Mouse (Mus musculus) hindbrain, embryonic 12.5 days (tissue): ENCODE data around the gene Htr6. TPM values are rescaled to one million over a fixed set of nuclear protein-coding genes. Genes with fewer than 3 reads are reported as not detected.

Experiments
- ATAC-seq: fragments of 200-750 bp; cut with Nextera tagmentation; 2 replicates; pipeline ENCODE4 v1.8.0; 2017; ENCODE audit warnings: moderate TSS enrichment; ENCODE audit not compliant: low FRiP score
- H3K27ac ChIP-seq: fragments of 300-500 bp; sonication (generic); 2 replicates; pipeline ENCODE4 v1.5.1; 2016; ENCODE audit warnings: mild to moderate bottlenecking
- H3K27me3 ChIP-seq: fragments of 300-500 bp; sonication (generic); 2 replicates; pipeline ENCODE4 v1.6.1; 2016; ENCODE audit warnings: mild to moderate bottlenecking
- H3K36me3 ChIP-seq: fragments of 300-500 bp; sonication (generic); 2 replicates; pipeline ENCODE4 v1.6.1; 2016; ENCODE audit warnings: mild to moderate bottlenecking
- H3K4me1 ChIP-seq: fragments of 300-500 bp; sonication (generic); 2 replicates; pipeline ENCODE4 v1.6.1; 2016
- H3K4me2 ChIP-seq: fragments of 300-500 bp; sonication (generic); replicated peaks from 2 replicates; pipeline ENCODE4 v1.6.1; 2016; ENCODE audit warnings: mild to moderate bottlenecking
- H3K4me3 ChIP-seq: fragments of 300-500 bp; sonication (generic); 2 replicates; pipeline ENCODE4 v1.5.1; 2016; ENCODE audit warnings: mild to moderate bottlenecking
- H3K9ac ChIP-seq: fragments of 300-500 bp; sonication (generic); 2 replicates; pipeline ENCODE4 v1.6.1; 2016; ENCODE audit warnings: mild to moderate bottlenecking, moderate library complexity
- H3K9me3 ChIP-seq: fragments of 300-500 bp; sonication (generic); replicated peaks from 2 replicates; pipeline ENCODE4 v1.6.1; 2016; ENCODE audit warnings: mild to moderate bottlenecking
- WGBS: fragments of 180-500 bp; shearing (Covaris S2); methylation state at CpG from one replicate; pipeline ENCODE4 v1.1.7; 2016; 5-methylcytosine and 5-hydroxymethylcytosine counted together
- polyA plus RNA-seq: library from polyadenylated mRNA; unstranded; fragments of >200 nt; fragmentation: Nextera tagmentation; extraction: Ambion mirVana; gene quantifications from 2 replicates; pipeline ENCODE4 v1.2.1, GENCODE M21; 2016

Htr6 gene
- polyA plus RNA-seq, 1 experiment from 2014 or later = not detected

- Histone ChIP-seq H3K4me3 (no peak overlapping the region), H3K9ac (no peak overlapping the region), H3K4me2 (no peak overlapping the region), H3K36me3 (no peaks in the 10 kb centered on the region), H3K9me3 (no peaks in the 10 kb centered on the region), H3K4me1 (peaks cover 17% of the 10 kb centered on the region), H3K27ac (no peak overlapping the region), H3K27me3 (peaks cover 10% of the 10 kb centered on the region)
- no peak for ATAC-seq
- WGBS = 86% methylated on average over 5 of the region's 5 CpGs
These were observed 17.3 kb downstream of the Htr6 start for GRCm38 (mm10) chr4:139058029-139058428.

DNA sequence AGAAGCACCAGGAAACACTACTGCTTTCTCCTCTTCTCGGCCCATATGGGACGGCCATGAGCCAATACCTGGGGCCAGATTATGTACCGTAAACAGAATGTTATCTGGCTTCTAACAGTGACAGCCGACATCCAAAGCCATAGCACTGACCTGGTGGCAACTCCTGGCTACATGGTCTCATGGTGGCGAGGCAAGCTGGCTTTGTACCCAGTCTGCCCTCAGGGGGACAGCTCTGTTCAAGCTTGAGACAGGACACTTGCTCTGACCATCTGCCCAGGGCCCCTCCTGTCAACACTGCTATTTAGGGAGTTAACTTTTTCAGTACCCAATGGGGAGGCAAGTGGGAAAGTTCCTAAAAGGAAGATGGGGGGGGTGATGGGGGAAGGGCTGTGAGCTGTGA lies 18.1 kb downstream of the Htr6 start:
- no peak for ATAC-seq
- H3K4me3 ChIP-seq = no peak overlapping the region
- 76% methylated on average over 5 of the region's 5 CpGs for WGBS
- no peaks in the 10 kb centered on the region for H3K36me3 ChIP-seq
- no peak overlapping the region for H3K9ac ChIP-seq
- H3K9me3 ChIP-seq = no peaks in the 10 kb centered on the region
- H3K4me2 ChIP-seq = no peak overlapping the region
- H3K4me1 ChIP-seq = peaks cover 21% of the 10 kb centered on the region
- H3K27ac ChIP-seq = no peak overlapping the region
- peaks cover 13% of the 10 kb centered on the region for H3K27me3 ChIP-seq

- Histone ChIP-seq H3K9me3 (no peaks in the 10 kb centered on the region), H3K27me3 (peaks cover 13% of the 10 kb centered on the region), H3K4me1 (peaks cover 21% of the 10 kb centered on the region), H3K4me2 (no peak overlapping the region), H3K4me3 (no peak overlapping the region), H3K36me3 (no peaks in the 10 kb centered on the region), H3K27ac (no peak overlapping the region), H3K9ac (no peak overlapping the region)
- WGBS = 70% methylated on average over 3 of the region's 3 CpGs
- ATAC-seq = no peak
These were observed 19.6 kb downstream of the Htr6 start for GRCm38 (mm10) chr4:139055744-139056143.

DNA sequence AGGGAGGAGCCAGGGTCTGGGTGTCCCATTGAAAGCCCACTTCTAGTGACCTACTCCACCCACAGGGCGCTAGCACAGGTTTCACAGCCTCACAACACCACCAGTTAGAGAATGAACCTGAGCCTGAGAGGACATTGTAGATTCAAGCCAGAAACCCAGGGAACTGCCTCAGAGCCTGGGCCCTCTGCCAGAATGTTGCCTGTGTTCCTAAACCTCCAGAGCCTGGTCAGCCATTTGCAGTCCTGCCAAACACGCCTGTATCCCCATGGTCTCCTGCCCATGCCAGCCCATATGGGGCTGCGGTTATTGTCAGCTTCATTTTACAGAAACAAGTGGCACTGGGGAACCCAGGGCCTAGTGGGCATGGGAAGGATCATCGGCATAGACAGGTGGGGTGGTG lies 20.0 kb downstream of the Htr6 start:
- Histone ChIP-seq H3K27ac (no peak overlapping the region), H3K4me3 (no peak overlapping the region)

DNA sequence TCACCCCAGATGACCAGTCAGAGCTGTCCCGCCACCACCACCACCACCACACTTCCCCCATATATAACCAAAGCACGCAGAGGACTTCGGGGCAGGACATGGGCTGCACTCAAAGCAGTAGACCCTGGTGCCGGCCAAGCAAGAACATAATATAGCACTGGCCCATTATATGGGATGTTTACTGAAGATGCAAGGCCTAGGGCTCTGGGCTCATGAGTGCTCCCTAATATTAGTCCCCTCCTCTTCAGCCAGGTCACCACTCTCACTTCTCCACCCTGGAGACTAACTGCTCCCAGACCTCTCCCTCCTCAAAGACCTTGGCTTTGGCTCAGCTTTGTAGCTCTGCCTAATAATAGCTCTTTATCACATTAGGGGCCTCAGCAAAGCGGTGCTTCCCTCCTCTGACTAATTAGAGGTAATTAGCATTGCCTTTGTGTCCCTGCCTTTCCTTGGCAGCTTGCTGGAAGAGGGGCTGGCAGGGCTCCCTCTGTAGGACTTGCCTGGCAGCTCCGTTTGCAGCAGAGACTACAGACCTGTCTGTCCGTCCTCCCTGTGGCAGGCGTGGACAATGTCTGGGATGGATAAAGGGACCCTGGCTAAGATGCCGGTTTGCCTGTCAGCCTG lies 21.0 kb downstream of the Htr6 start:
- WGBS = 46% methylated on average over 9 of the region's 9 CpGs
- ATAC-seq = peak; percentile 51

More for the DNA sequence above, 20.0 kb downstream of the Htr6 start:
- Histone ChIP-seq H3K36me3 (no peaks in the 10 kb centered on the region), H3K9me3 (no peaks in the 10 kb centered on the region), H3K4me1 (peaks cover 21% of the 10 kb centered on the region), H3K27me3 (peaks cover 13% of the 10 kb centered on the region), H3K9ac (no peak overlapping the region), H3K4me2 (no peak overlapping the region)
- ATAC-seq = no peak
- WGBS = 89% methylated on average over 4 of the region's 4 CpGs

GRCm38 (mm10) chr4:139053391-139053790 lies 22.0 kb downstream of the Htr6 start:
- H3K9me3 ChIP-seq = no peaks in the 10 kb centered on the region
- H3K4me3 ChIP-seq = no peak overlapping the region
- peaks cover 8% of the 10 kb centered on the region; the same call in 1 of the 2 replicates for H3K27me3 ChIP-seq
- ATAC-seq = no peak
- 24% methylated on average over 5 of the region's 5 CpGs for WGBS
- no peak overlapping the region for H3K27ac ChIP-seq
- H3K4me2 ChIP-seq = no peak overlapping the region
- H3K36me3 ChIP-seq = no peaks in the 10 kb centered on the region
- H3K9ac ChIP-seq = no peak overlapping the region
- peaks cover 21% of the 10 kb centered on the region for H3K4me1 ChIP-seq

More for the DNA sequence above, 21.0 kb downstream of the Htr6 start:
- H3K27ac ChIP-seq = peak overlapping the region; percentile 24; the same call in 1 of the 2 replicates
- no peaks in the 10 kb centered on the region for H3K36me3 ChIP-seq
- H3K27me3 ChIP-seq = peaks cover 8% of the 10 kb centered on the region; the same call in 1 of the 2 replicates
- H3K9me3 ChIP-seq = no peaks in the 10 kb centered on the region
- H3K4me2 ChIP-seq = no peak overlapping the region
- H3K9ac ChIP-seq = no peak overlapping the region
- H3K4me1 ChIP-seq = peaks cover 21% of the 10 kb centered on the region
- H3K4me3 ChIP-seq = no peak overlapping the region

DNA sequence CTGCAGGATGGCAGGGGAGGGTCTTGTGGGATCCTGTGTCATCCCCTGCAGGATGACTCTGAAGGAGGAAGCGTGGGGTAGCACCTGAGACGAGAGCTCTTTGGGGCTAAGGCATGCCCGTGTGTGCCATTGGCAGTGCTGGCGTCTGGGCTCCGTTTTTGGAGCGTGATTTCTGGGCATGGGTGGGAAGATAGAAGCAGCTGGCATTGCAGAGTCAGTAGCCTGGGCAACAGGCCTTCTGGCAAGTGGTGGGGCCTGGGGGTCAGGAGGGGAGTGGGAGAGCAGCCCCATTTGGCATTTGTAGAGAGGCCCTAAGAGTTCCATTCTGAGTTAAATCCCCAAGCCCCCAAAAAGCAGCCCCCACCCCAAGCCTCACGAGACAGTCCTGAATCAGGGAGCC lies 22.6 kb downstream of the Htr6 start:
- H3K27me3 ChIP-seq = 0 out of 2 replicates have a peak, but pooled peaks cover 8% of the 10 kb centered on the region
- peaks cover 21% of the 10 kb centered on the region for H3K4me1 ChIP-seq
- 79% methylated on average over 7 of the region's 7 CpGs for WGBS
- ATAC-seq = no peak
- no peaks in the 10 kb centered on the region for H3K36me3 ChIP-seq
- H3K9ac ChIP-seq = no peak overlapping the region
- no peak overlapping the region for H3K27ac ChIP-seq
- no peak overlapping the region for H3K4me2 ChIP-seq
- no peaks in the 10 kb centered on the region for H3K9me3 ChIP-seq
- no peak overlapping the region for H3K4me3 ChIP-seq

DNA sequence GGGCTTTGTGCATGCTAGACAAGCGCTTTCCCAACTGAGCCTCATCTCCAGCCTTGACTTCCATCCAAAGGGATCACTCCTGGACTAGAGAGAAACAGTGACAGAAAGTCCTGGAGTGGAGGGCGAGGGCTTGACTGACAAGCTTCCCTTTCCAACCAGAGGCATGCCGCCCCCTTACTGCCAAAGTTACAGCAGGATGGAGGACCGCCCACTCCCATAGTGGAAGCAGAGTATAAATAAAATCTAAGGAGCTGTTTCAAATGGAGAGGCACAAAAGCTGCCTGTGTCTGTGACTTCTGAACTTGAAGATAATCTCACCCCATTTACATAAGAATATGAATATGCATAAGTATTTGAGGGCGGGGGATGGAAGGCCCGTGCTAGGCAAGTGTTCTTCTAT lies 26.9 kb downstream of the Htr6 start:
- Histone ChIP-seq H3K4me1 (peaks cover 8% of the 10 kb centered on the region), H3K36me3 (no peaks in the 10 kb centered on the region), H3K4me3 (no peak overlapping the region), H3K9ac (no peak overlapping the region), H3K4me2 (no peak overlapping the region), H3K27me3 (0 out of 2 replicates have a peak, but pooled peaks cover 7% of the 10 kb centered on the region), H3K9me3 (0 out of 2 replicates have a peak, but pooled peaks cover 2% of the 10 kb centered on the region), H3K27ac (no peak overlapping the region)
- WGBS = 70% methylated on average over 6 of the region's 6 CpGs
- no peak for ATAC-seq

- H3K9ac ChIP-seq = no peak overlapping the region
- WGBS = 80% methylated on average over 5 of the region's 5 CpGs
- peaks cover 3% of the 10 kb centered on the region; the same call in 1 of the 2 replicates for H3K4me1 ChIP-seq
- H3K4me2 ChIP-seq = no peak overlapping the region
- ATAC-seq = no peak
- no peak overlapping the region for H3K27ac ChIP-seq
- no peaks in the 10 kb centered on the region for H3K36me3 ChIP-seq
- 0 out of 2 replicates have a peak, but pooled peaks cover 2% of the 10 kb centered on the region for H3K9me3 ChIP-seq
- H3K4me3 ChIP-seq = no peak overlapping the region
- peaks cover under 1% of the 10 kb centered on the region; the same call in 1 of the 2 replicates for H3K27me3 ChIP-seq
These were observed 29.0 kb downstream of the Htr6 start for GRCm38 (mm10) chr4:139046354-139046753.

DNA sequence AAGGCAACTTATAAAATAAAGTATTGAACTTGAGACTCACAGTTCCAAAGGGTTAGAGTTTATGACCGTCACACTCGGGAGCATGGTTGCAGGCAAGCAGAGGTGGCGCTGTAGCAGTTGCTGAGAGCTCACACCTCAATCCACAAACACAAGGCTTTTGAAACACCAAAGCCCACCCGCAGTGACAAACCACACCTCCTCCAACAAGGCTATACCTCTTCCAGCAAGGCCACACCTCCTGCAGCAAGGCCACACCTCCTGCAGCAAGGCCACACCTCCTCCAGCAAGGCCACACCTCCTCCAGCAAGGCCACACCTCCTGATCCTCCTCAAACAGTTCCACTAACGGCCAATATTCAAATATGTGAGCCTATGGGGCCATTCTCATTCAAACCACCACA lies 30.8 kb downstream of the Htr6 start:
- WGBS = 94% methylated on average over 5 of the region's 5 CpGs
- Histone ChIP-seq H3K4me2 (no peak overlapping the region), H3K27me3 (peaks cover 3% of the 10 kb centered on the region), H3K9me3 (0 out of 2 replicates have a peak, but pooled peaks cover 2% of the 10 kb centered on the region), H3K4me3 (no peak overlapping the region), H3K27ac (no peak overlapping the region), H3K9ac (no peak overlapping the region), H3K36me3 (no peaks in the 10 kb centered on the region), H3K4me1 (peaks cover 16% of the 10 kb centered on the region)
- ATAC-seq = no peak

DNA sequence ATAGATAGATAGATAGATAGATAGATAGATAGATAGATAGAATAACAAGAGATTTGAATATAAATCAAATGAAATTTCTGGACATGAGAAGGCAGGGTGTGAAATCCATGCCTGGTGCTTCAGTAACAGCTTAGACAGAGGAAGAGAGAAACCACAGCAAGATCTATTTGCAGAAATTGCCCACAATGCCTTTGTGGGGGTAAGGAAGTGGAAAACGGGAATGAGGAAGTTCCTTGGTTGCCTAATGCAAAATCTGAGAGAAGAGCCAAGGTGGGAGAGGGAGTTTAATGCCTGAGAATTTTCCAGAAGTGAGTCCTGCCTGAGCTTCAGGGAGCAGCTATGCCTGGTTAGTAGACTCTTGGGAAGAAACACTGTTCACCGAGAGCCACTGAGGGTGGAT lies 31.8 kb downstream of the Htr6 start:
- WGBS = 92% methylated on average over 2 of the region's 2 CpGs

GRCm38 (mm10) chr4:139042611-139043010 lies 32.8 kb downstream of the Htr6 start:
- Histone ChIP-seq H3K27me3 (peaks cover 3% of the 10 kb centered on the region), H3K27ac (no peak overlapping the region), H3K36me3 (no peaks in the 10 kb centered on the region), H3K4me1 (peaks cover 30% of the 10 kb centered on the region), H3K9ac (no peak overlapping the region), H3K4me3 (no peak overlapping the region), H3K9me3 (0 out of 2 replicates have a peak, but pooled peaks cover 2% of the 10 kb centered on the region), H3K4me2 (no peak overlapping the region)
- ATAC-seq = no peak
- WGBS = 77% methylated on average over 5 of the region's 5 CpGs

More for the DNA sequence above, 31.8 kb downstream of the Htr6 start:
- peaks cover 21% of the 10 kb centered on the region for H3K4me1 ChIP-seq
- no peak overlapping the region for H3K9ac ChIP-seq
- no peak overlapping the region for H3K27ac ChIP-seq
- H3K36me3 ChIP-seq = no peaks in the 10 kb centered on the region
- peaks cover 3% of the 10 kb centered on the region for H3K27me3 ChIP-seq
- H3K9me3 ChIP-seq = 0 out of 2 replicates have a peak, but pooled peaks cover 2% of the 10 kb centered on the region
- H3K4me3 ChIP-seq = no peak overlapping the region
- no peak overlapping the region for H3K4me2 ChIP-seq
- ATAC-seq = no peak
